Mouse (Mus musculus) thymus, postnatal 4 days (tissue): ENCODE results near the gene Mei1.

Experiments used
- DNase-seq: peaks from one replicate; pipeline ENCODE4 v3.0.0; 2021

Gene Mei1

GRCm38 (mm10) chr15:82069898-82070297, at the start of gene Mei1:
Gene Mei1, plus strand, starts transcription at chr15:82069996.
- peak; percentile 23 for DNase-seq

- DNase-seq: peak; percentile 38
These were observed 47.2 kb upstream of the Mei1 start for GRCm38 (mm10) chr15:82022535-82023088.

GRCm38 (mm10) chr15:82023965-82024635, 45.7 kb upstream of the Mei1 start:
- DNase-seq: peak; percentile 68

- DNase-seq: peak; percentile 61
These were observed 42.5 kb upstream of the Mei1 start for GRCm38 (mm10) chr15:82027276-82027675.

- peak; percentile 71 for DNase-seq
These were observed 42.1 kb upstream of the Mei1 start for GRCm38 (mm10) chr15:82027726-82028125.

GRCm38 (mm10) chr15:82032386-82032785, 37.4 kb upstream of the Mei1 start:
- DNase-seq: peak; percentile 50

- DNase-seq: peak; percentile 8
These were observed 36.0 kb upstream of the Mei1 start, which contains the start of gene Desi1 for GRCm38 (mm10) chr15:82033762-82034161. Gene Desi1, minus strand, starts transcription at chr15:82033862.

- peak; percentile 68 for DNase-seq
These were observed 33.7 kb upstream of the Mei1 start for GRCm38 (mm10) chr15:82035904-82036689.

GRCm38 (mm10) chr15:82040650-82041049, 29.1 kb upstream of the Mei1 start:
- peak; percentile 78 for DNase-seq

GRCm38 (mm10) chr15:82044166-82044784, 25.5 kb upstream of the Mei1 start:
- peak; percentile 68 for DNase-seq

GRCm38 (mm10) chr15:82046246-82046891, 23.4 kb upstream of the Mei1 start:
- peak; percentile 39 for DNase-seq

- peak; percentile 96 for DNase-seq
These were observed 22.5 kb upstream of the Mei1 start, which contains the start of gene Snu13 for GRCm38 (mm10) chr15:82047080-82047883. Gene Snu13, minus strand, starts transcription at chr15:82047598.

- no peak for DNase-seq
These were observed 17.3 kb upstream of the Mei1 start for GRCm38 (mm10) chr15:82052544-82052943.

- DNase-seq: no peak
These were observed 11.0 kb upstream of the Mei1 start, which contains the start of gene 4930407I10Rik for GRCm38 (mm10) chr15:82058719-82059201. Gene 4930407I10Rik, plus strand, starts transcription at chr15:82059151.

GRCm38 (mm10) chr15:82063909-82064308, 5.9 kb upstream of the Mei1 start:
- no peak for DNase-seq

- DNase-seq: peak; percentile 67
These were observed 4.3 kb upstream of the Mei1 start for GRCm38 (mm10) chr15:82065511-82065910.

- DNase-seq: no peak
These were observed 2.1 kb downstream of the Mei1 start for GRCm38 (mm10) chr15:82071816-82072469.

GRCm38 (mm10) chr15:82073490-82073889, 3.7 kb downstream of the Mei1 start:
- DNase-seq: no peak

- DNase-seq: no peak
These were observed 10.1 kb downstream of the Mei1 start for GRCm38 (mm10) chr15:82079883-82080282.

GRCm38 (mm10) chr15:82081161-82081560, 11.4 kb downstream of the Mei1 start:
- peak; percentile 73 for DNase-seq

- DNase-seq: no peak
These were observed 15.8 kb downstream of the Mei1 start for GRCm38 (mm10) chr15:82085606-82086005.
